Mouse (Mus musculus): ENCODE measurements around the gene Plk3. TPM values are rescaled to one million over a fixed set of nuclear protein-coding genes. Genes with fewer than 3 reads are reported as not detected.
"Not testable (repeated sequence)": the region's sequence is repeated elsewhere in the genome, so short reads cannot be mapped to it uniquely, and the experiment has no call there.

The Plk3 gene
- 26.7 and 28.3 TPM in 2 replicates for total RNA-seq (2012; rRNA removed)

GRCm38 (mm10) chr4:117133817-117134600 lies at the start of gene Plk3:
Gene Plk3, minus strand, starts transcription at chr4:117133963.
- no peak for TF ChIP-seq CHD2 (IDR thresholded peaks at IDR 0.05; ENCODE audit: low read depth, low read length)
- TF ChIP-seq ZNF384 (IDR thresholded peaks at IDR 0.05; ENCODE audit: low read depth, low read length) = no peak
- TF ChIP-seq HCFC1 (IDR thresholded peaks at IDR 0.05; ENCODE audit: borderline replicate concordance, insufficient read depth, low read length) = no peak
- TF ChIP-seq ZC3H11A (IDR thresholded peaks at IDR 0.05; ENCODE audit: borderline replicate concordance, low read depth, low read length) = no peak
- TF ChIP-seq MAFK (IDR thresholded peaks at IDR 0.05; ENCODE audit: insufficient read depth, low read depth, low read length) = no peak
- in situ Hi-C loops (cut with MboI; ENCODE audit: low sequenced_read_pairs in 2 of 2, unreplicated experiment in 2 of 2) = loop anchor here in 1 of 2 experiments (25.0 kb wide), 1 partner anchor 322 kb away; the partner anchor contains the start of genes Hpdl, Mutyh and Toe1
- H3K9ac ChIP-seq (ENCODE audit: insufficient read depth, low read depth, low read length, poor library complexity, severe bottlenecking) = peak within 1 kb of the TSS; percentile 87
- peak; percentile 99 for DNase-seq (ENCODE audit: low read depth, low spot score)
- H3K4me3 ChIP-seq (ENCODE audit: insufficient read depth in 1 of 2, low read depth in 1 of 2, low read length in 2 of 2, poor library complexity in 1 of 2, severe bottlenecking in 1 of 2) = peak within 1 kb of the TSS; percentile 84 to 89
- H3K9me3 ChIP-seq (ENCODE audit: control insufficient read depth, insufficient read depth, low read depth, low read length) = no peaks in the 10 kb centered on the region
- H3K27ac ChIP-seq (ENCODE audit: insufficient read depth, low read depth, low read length, poor library complexity, severe bottlenecking) = no peak within 1 kb of the TSS
- H3K4me1 ChIP-seq (ENCODE audit: control insufficient read depth in 2 of 2, insufficient read depth in 2 of 2, low read length in 2 of 2, poor library complexity in 1 of 2) = peaks cover 6 to 46% of the 10 kb centered on the region in 2 experiments; a peak in 3 of 4 replicates
- peaks cover 22% of the 10 kb centered on the region for H3K36me3 ChIP-seq (ENCODE audit: control insufficient read depth, insufficient read depth, low read length, poor library complexity, severe bottlenecking)

DNA sequence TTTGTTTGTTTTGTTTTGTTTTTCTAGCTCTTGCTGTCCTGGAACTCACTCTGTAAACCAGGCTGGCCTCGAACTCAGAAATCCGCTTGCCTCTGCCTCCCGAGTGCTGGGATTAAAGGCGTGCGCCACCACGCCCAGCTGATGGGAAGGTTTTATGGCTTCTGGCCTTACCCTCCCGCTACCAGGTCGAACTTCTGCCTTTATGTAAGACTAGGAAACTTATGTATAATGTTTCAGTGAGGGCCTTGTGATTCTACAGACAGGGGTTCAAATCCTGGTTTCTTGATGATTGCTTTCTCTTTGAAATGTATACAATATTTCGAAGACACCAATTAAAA lies 49.0 kb upstream of the Plk3 start:
- H3K27ac ChIP-seq (ENCODE audit: insufficient read depth, low read depth, low read length, poor library complexity, severe bottlenecking); H3K9me3 ChIP-seq (ENCODE audit: control insufficient read depth, insufficient read depth, low read depth, low read length); DNase-seq (ENCODE audit: low read depth, low spot score); H3K4me1 ChIP-seq (ENCODE audit: control insufficient read depth in 2 of 2, insufficient read depth in 2 of 2, low read length in 2 of 2, poor library complexity in 1 of 2); in situ Hi-C loops (cut with MboI; ENCODE audit: low sequenced_read_pairs in 2 of 2, unreplicated experiment in 2 of 2): not testable (repeated sequence)
- H3K36me3 ChIP-seq (ENCODE audit: control insufficient read depth, insufficient read depth, low read length, poor library complexity, severe bottlenecking) = peaks cover 20% of the 10 kb centered on the region
- peak overlapping the region; percentile 89 to 92 for H3K4me3 ChIP-seq (ENCODE audit: insufficient read depth in 1 of 2, low read depth in 1 of 2, low read length in 2 of 2, poor library complexity in 1 of 2, severe bottlenecking in 1 of 2)
- H3K9ac ChIP-seq (ENCODE audit: insufficient read depth, low read depth, low read length, poor library complexity, severe bottlenecking) = peak overlapping the region; percentile 79; the same call in 1 of the 2 replicates

- peak within 1 kb of the TSS; percentile 86 for H3K9ac ChIP-seq (ENCODE audit: insufficient read depth, low read depth, low read length, poor library complexity, severe bottlenecking)
- DNase-seq (ENCODE audit: low read depth, low spot score) = peak; percentile 90
- peaks cover 25% of the 10 kb centered on the region for H3K36me3 ChIP-seq (ENCODE audit: control insufficient read depth, insufficient read depth, low read length, poor library complexity, severe bottlenecking)
- no peaks in the 10 kb centered on the region for H3K9me3 ChIP-seq (ENCODE audit: control insufficient read depth, insufficient read depth, low read depth, low read length)
- H3K27ac ChIP-seq (ENCODE audit: insufficient read depth, low read depth, low read length, poor library complexity, severe bottlenecking) = peak within 1 kb of the TSS; percentile 85
- peaks cover 0 to 2% of the 10 kb centered on the region in 2 experiments; a peak in 1 of 4 replicates for H3K4me1 ChIP-seq (ENCODE audit: control insufficient read depth in 2 of 2, insufficient read depth in 2 of 2, low read length in 2 of 2, poor library complexity in 1 of 2)
- H3K4me3 ChIP-seq (ENCODE audit: insufficient read depth in 1 of 2, low read depth in 1 of 2, low read length in 2 of 2, poor library complexity in 1 of 2, severe bottlenecking in 1 of 2) = peak within 1 kb of the TSS; percentile 89 to 92
- no peak for TF ChIP-seq ZC3H11A (IDR thresholded peaks at IDR 0.05; ENCODE audit: borderline replicate concordance, low read depth, low read length)
- TF ChIP-seq CHD2 (IDR thresholded peaks at IDR 0.05; ENCODE audit: low read depth, low read length) = peak; percentile 79; the same call in 1 of the 2 replicates
- peak; percentile 100 for TF ChIP-seq HCFC1 (IDR thresholded peaks at IDR 0.05; ENCODE audit: borderline replicate concordance, insufficient read depth, low read length)
- peak; percentile 90 for TF ChIP-seq ZNF384 (IDR thresholded peaks at IDR 0.05; ENCODE audit: low read depth, low read length)
- in situ Hi-C loops (cut with MboI; ENCODE audit: low sequenced_read_pairs in 2 of 2, unreplicated experiment in 2 of 2) = no loop called here
Observed at GRCm38 (mm10) chr4:117181863-117182758, 48.3 kb upstream of the Plk3 start, which contains the start of gene Kif2c. Gene Kif2c, minus strand, starts transcription at chr4:117182639.

GRCm38 (mm10) chr4:117169936-117170335 lies 36.2 kb upstream of the Plk3 start:
- Histone ChIP-seq H3K4me1 (ENCODE audit: control insufficient read depth in 2 of 2, insufficient read depth in 2 of 2, low read length in 2 of 2, poor library complexity in 1 of 2) (peaks cover 2 to 15% of the 10 kb centered on the region in 2 experiments; a peak in 2 of 4 replicates), H3K36me3 (ENCODE audit: control insufficient read depth, insufficient read depth, low read length, poor library complexity, severe bottlenecking) (peaks cover 80% of the 10 kb centered on the region), H3K27ac (ENCODE audit: insufficient read depth, low read depth, low read length, poor library complexity, severe bottlenecking) (peak overlapping the region; percentile 75), H3K9ac (ENCODE audit: insufficient read depth, low read depth, low read length, poor library complexity, severe bottlenecking) (no peak overlapping the region), H3K9me3 (ENCODE audit: control insufficient read depth, insufficient read depth, low read depth, low read length) (no peaks in the 10 kb centered on the region), H3K4me3 (ENCODE audit: insufficient read depth in 1 of 2, low read depth in 1 of 2, low read length in 2 of 2, poor library complexity in 1 of 2, severe bottlenecking in 1 of 2) (no peak overlapping the region)
- in situ Hi-C loops (cut with MboI; ENCODE audit: low sequenced_read_pairs in 2 of 2, unreplicated experiment in 2 of 2) = no loop called here
- no peak for DNase-seq (ENCODE audit: low read depth, low spot score)
- TF ChIP-seq CHD2 (IDR thresholded peaks at IDR 0.05; ENCODE audit: low read depth, low read length) (no peak), ZNF384 (IDR thresholded peaks at IDR 0.05; ENCODE audit: low read depth, low read length) (no peak), ZC3H11A (IDR thresholded peaks at IDR 0.05; ENCODE audit: borderline replicate concordance, low read depth, low read length) (no peak), HCFC1 (IDR thresholded peaks at IDR 0.05; ENCODE audit: borderline replicate concordance, insufficient read depth, low read length) (no peak)
